Mouse (Mus musculus) stomach, embryonic 14.5 days (tissue): ENCODE measurements around the gene Gimap8. TPM values are rescaled to one million over a fixed set of nuclear protein-coding genes. Genes with fewer than 3 reads are reported as not detected.

ENCODE experiments used
- ATAC-seq: fragments of 200-750 bp; cut with Nextera tagmentation; 2 replicates; pipeline ENCODE4 v1.8.0; 2017; ENCODE audit warnings: low read depth, moderate TSS enrichment; ENCODE audit not compliant: insufficient number of reproducible peaks, insufficient read depth, low FRiP score
- H3K27ac ChIP-seq: fragments of 300-500 bp; sonication (generic); 2 replicates; pipeline ENCODE4 v1.5.1; 2014; ENCODE audit warnings: mild to moderate bottlenecking, low read length, moderate library complexity, mixed read lengths
- H3K27me3 ChIP-seq: fragments of 300-500 bp; sonication (generic); 2 replicates; pipeline ENCODE4 v1.6.1; 2014; ENCODE audit warnings: low read length, control low read depth, mixed read lengths; ENCODE audit not compliant: control insufficient read depth, insufficient read depth
- H3K36me3 ChIP-seq: fragments of 300-500 bp; sonication (generic); 2 replicates; pipeline ENCODE4 v1.6.1; 2014; ENCODE audit warnings: mild to moderate bottlenecking, control low read depth, low read length, moderate library complexity, mixed read lengths; ENCODE audit not compliant: control insufficient read depth, insufficient read depth
- H3K4me1 ChIP-seq: fragments of 300-500 bp; sonication (generic); 2 replicates; pipeline ENCODE4 v1.6.1; 2014; ENCODE audit warnings: low read length, control low read depth, mixed read lengths; ENCODE audit not compliant: control insufficient read depth, insufficient read depth
- H3K4me2 ChIP-seq: fragments of 300-500 bp; sonication (generic); replicated peaks from 2 replicates; pipeline ENCODE4 v1.6.1; 2014; ENCODE audit warnings: low read depth, low read length, control low read depth
- H3K4me3 ChIP-seq: fragments of 300-500 bp; sonication (generic); 2 replicates; pipeline ENCODE4 v1.5.1; 2014; ENCODE audit warnings: low read depth, low read length, control low read depth
- H3K9ac ChIP-seq: fragments of 300-500 bp; sonication (generic); replicated peaks from 2 replicates; pipeline ENCODE4 v1.6.1; 2014; ENCODE audit warnings: low read depth, mild to moderate bottlenecking, control low read depth, low read length, moderate library complexity, mixed read lengths
- H3K9me3 ChIP-seq: fragments of 300-500 bp; sonication (generic); 2 replicates; pipeline ENCODE4 v1.6.1; 2016; ENCODE audit warnings: low read depth, low read length, control low read depth; ENCODE audit not compliant: control insufficient read depth
- WGBS: fragments of 180-500 bp; shearing (Covaris S2); extraction: QIAGEN DNeasy Blood & Tissue Kit; methylation state at CpG from one replicate; pipeline ENCODE4 v1.1.7; 2014; 5-methylcytosine and 5-hydroxymethylcytosine counted together
- polyA plus RNA-seq: library from polyadenylated mRNA; unstranded; fragments of >200 nt; fragmentation: Nextera tagmentation; extraction: Ambion mirVana; gene quantifications from 2 replicates; pipeline ENCODE4 v1.2.1, GENCODE M21; 2014

Gene Gimap8
- polyA plus RNA-seq, 1 experiment from 2014 or later, result 0.43 TPM

- H3K4me2 ChIP-seq, result 0 out of 2 replicates have a peak overlapping the region, but pooled peaks have one; percentile 5
- no peak for ATAC-seq
- 64% methylated on average over 4 of the region's 4 CpGs for WGBS
These were observed 37.8 kb downstream of the Gimap8 start for GRCm38 (mm10) chr6:48684806-48685205.

DNA sequence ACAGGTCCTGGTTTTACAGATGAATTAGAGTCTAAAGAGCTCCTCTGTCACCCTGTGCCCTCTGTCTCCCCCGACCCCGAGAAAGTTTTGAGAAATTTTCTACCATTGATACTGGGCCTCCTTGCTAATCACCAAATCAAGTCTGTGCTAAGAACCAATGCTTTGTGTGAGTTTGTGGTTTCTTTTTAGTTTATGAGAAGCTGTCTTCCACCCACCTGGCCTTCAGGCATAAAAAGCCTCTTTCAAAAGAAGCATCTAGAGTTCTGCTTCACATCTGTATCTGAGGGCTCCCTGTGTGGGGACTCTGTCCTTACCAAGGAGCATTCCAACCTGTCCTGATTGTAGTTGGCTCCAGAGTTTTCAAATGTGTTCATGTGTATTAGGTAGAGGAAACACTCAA lies 38.2 kb downstream of the Gimap8 start:
- WGBS, result 89% methylated on average over 2 of the region's 2 CpGs
- no peak for ATAC-seq

More at GRCm38 (mm10) chr6:48684806-48685205, 37.8 kb downstream of the Gimap8 start:
- peak overlapping the region; percentile 3; the same call in 1 of the 2 replicates for H3K27ac ChIP-seq
- H3K9me3 ChIP-seq, result no peaks in the 10 kb centered on the region
- no peak overlapping the region for H3K9ac ChIP-seq
- H3K27me3 ChIP-seq, result no peaks in the 10 kb centered on the region
- no peaks in the 10 kb centered on the region for H3K36me3 ChIP-seq
- no peaks in the 10 kb centered on the region for H3K4me1 ChIP-seq
- no peak overlapping the region for H3K4me3 ChIP-seq

GRCm38 (mm10) chr6:48685694-48686665 lies 38.9 kb downstream of the Gimap8 start:
- ATAC-seq, result no peak
- Histone ChIP-seq H3K27ac (no peak overlapping the region), H3K27me3 (no peaks in the 10 kb centered on the region), H3K36me3 (no peaks in the 10 kb centered on the region), H3K4me2 (0 out of 2 replicates have a peak overlapping the region, but pooled peaks have one; percentile 5), H3K4me3 (no peak overlapping the region), H3K4me1 (no peaks in the 10 kb centered on the region), H3K9me3 (no peaks in the 10 kb centered on the region), H3K9ac (no peak overlapping the region)
- 77% methylated on average over 7 of the region's 7 CpGs for WGBS

More for the DNA sequence above, 38.2 kb downstream of the Gimap8 start:
- no peaks in the 10 kb centered on the region for H3K27me3 ChIP-seq
- H3K27ac ChIP-seq, result no peak overlapping the region
- H3K9me3 ChIP-seq, result no peaks in the 10 kb centered on the region
- no peak overlapping the region for H3K9ac ChIP-seq
- H3K4me2 ChIP-seq, result 0 out of 2 replicates have a peak overlapping the region, but pooled peaks have one; percentile 5
- H3K4me1 ChIP-seq, result no peaks in the 10 kb centered on the region
- no peaks in the 10 kb centered on the region for H3K36me3 ChIP-seq
- H3K4me3 ChIP-seq, result no peak overlapping the region

GRCm38 (mm10) chr6:48687077-48687476 lies 40.0 kb downstream of the Gimap8 start:
- no peak overlapping the region for H3K9ac ChIP-seq
- H3K27me3 ChIP-seq, result no peaks in the 10 kb centered on the region
- H3K4me1 ChIP-seq, result no peaks in the 10 kb centered on the region
- WGBS, result 71% methylated on average over 2 of the region's 2 CpGs
- ATAC-seq, result no peak
- no peaks in the 10 kb centered on the region for H3K36me3 ChIP-seq
- H3K4me2 ChIP-seq, result no peak overlapping the region
- no peak overlapping the region for H3K4me3 ChIP-seq
- no peaks in the 10 kb centered on the region for H3K9me3 ChIP-seq
- no peak overlapping the region for H3K27ac ChIP-seq

DNA sequence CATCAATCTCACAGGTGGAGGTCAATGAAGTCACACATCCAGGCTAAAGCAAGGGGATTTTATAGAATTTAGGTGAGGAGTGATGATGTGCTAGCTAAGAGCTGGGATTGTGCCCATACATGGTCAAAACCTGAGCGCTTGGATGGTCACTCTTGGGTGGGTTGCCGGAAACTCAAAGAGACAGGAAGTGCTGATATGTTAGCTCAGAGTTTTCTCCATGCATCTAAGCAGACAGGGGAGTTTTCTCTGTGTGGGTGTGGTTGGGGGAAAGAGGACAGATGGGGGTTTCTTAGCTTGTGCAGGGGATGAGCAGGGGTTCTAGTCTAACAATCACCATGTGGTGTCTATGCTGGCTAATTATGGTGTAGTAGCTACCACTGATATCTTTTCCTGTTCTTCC lies 42.3 kb downstream of the Gimap8 start:
- Histone ChIP-seq H3K27ac (no peak overlapping the region), H3K4me2 (no peak overlapping the region), H3K36me3 (no peaks in the 10 kb centered on the region), H3K9ac (no peak overlapping the region), H3K27me3 (no peaks in the 10 kb centered on the region), H3K4me1 (no peaks in the 10 kb centered on the region), H3K4me3 (no peak overlapping the region), H3K9me3 (no peaks in the 10 kb centered on the region)
- 79% methylated on average over 2 of the region's 2 CpGs for WGBS
- ATAC-seq, result no peak

DNA sequence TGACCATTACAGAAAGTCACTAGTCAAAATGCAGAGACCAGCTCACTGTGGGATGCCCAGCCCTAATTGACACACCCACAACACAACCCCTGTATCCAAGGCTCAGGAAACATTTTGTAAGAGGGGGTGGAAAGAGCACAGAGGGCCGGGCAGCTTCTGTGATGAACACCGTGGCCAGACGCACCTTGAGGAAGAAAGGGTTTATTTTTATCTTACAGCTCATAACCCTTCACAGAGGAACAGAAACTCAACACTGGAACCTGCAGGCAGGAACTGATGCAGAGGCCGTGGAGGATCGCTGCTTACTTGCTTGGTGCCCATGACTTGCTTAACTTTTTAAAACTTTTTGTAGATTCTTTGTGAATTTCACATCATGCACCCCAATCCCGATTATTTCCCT lies 45.9 kb downstream of the Gimap8 start:
- no peak for ATAC-seq
- Histone ChIP-seq H3K9me3 (no peaks in the 10 kb centered on the region), H3K4me1 (no peaks in the 10 kb centered on the region), H3K4me2 (no peak overlapping the region), H3K4me3 (no peak overlapping the region), H3K36me3 (no peaks in the 10 kb centered on the region), H3K27me3 (no peaks in the 10 kb centered on the region), H3K9ac (no peak overlapping the region), H3K27ac (no peak overlapping the region)
- WGBS, result 90% methylated on average over 6 of the region's 6 CpGs

GRCm38 (mm10) chr6:48696830-48697554 lies 50.0 kb downstream of the Gimap8 start:
- no peaks in the 10 kb centered on the region for H3K36me3 ChIP-seq
- no peaks in the 10 kb centered on the region for H3K27me3 ChIP-seq
- H3K27ac ChIP-seq, result no peak overlapping the region
- H3K4me1 ChIP-seq, result no peaks in the 10 kb centered on the region
- ATAC-seq, result no peak
- no peak overlapping the region for H3K9ac ChIP-seq
- H3K9me3 ChIP-seq, result no peaks in the 10 kb centered on the region
- WGBS, result 80% methylated on average over 4 of the region's 4 CpGs
- no peak overlapping the region for H3K4me2 ChIP-seq
- H3K4me3 ChIP-seq, result no peak overlapping the region

DNA sequence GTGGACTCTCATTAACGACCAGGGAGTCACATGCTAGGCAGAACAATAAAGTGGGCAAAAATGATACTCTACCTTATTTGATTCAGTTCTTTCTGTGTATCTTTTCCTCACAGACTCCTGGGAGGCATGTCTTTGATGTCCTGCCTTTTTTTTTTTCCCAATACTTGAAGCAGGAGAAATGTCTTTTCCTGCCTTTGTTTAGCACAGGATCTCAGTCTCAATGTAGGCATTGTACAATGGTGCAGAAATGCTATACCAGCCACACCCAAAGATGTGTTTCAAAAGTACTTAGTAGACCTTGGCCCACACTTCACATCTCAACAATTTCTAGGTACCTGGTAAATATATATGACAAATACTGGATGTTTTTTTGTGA lies 50.5 kb downstream of the Gimap8 start:
- no peaks in the 10 kb centered on the region for H3K4me1 ChIP-seq
- H3K27ac ChIP-seq, result no peak overlapping the region
- no peaks in the 10 kb centered on the region for H3K27me3 ChIP-seq
- H3K36me3 ChIP-seq, result no peaks in the 10 kb centered on the region
- ATAC-seq, result no peak
- no peaks in the 10 kb centered on the region for H3K9me3 ChIP-seq
- 42% methylated on average over 1 of the region's 1 CpGs for WGBS
- H3K9ac ChIP-seq, result no peak overlapping the region
- no peak overlapping the region for H3K4me2 ChIP-seq
- H3K4me3 ChIP-seq, result no peak overlapping the region
